Mouse (Mus musculus) megakaryocyte, embryonic 14.5 days (primary cell): ENCODE measurements at regions not wholly inside any gene's neighbourhood (a gene's known extent, or its start where the extent isn't known, plus 50 kb on each side); places are given as distances from the start of the nearest gene placed in this dataset.

Source experiments
- FLI1 ChIP-seq: IDR thresholded peaks from 2 replicates; pipeline ENCODE4 v1.6.1; 2012; ENCODE audit warnings: low read length, inconsistent platforms, mixed read lengths
- GATA1 ChIP-seq: IDR thresholded peaks from 3 replicates; pipeline ENCODE4 v1.6.1; 2012; ENCODE audit warnings: mixed read lengths, low read length, inconsistent platforms, borderline replicate concordance

DNA sequence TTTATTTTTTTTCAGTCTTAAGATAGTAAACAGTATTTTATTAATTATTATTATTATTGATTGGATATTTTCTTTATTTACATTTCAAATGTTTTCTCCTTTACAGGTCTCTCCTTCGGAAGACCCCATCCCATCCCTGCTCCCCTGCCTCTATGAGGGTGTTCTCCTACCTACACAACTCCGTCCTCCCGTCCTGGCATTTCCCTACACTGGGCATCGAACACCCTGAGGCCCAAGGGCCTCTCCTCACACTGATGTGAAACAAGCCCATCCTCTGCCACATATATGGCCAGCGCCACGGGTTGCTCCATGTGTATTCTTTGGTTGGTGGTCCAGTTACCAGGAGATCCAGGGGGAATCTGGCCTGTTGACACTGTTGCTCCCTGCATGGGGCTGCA, 118.3 kb upstream of the Ldb2 start:
- TF ChIP-seq FLI1 (no peak), GATA1 (no peak)
